Mouse (Mus musculus) urinary bladder, postnatal 25 days (tissue): ENCODE measurements around the gene Esyt2.

Source experiments
- DNase-seq: peaks from one replicate; pipeline ENCODE4 v3.0.0; 2022; ENCODE audit warnings: low spot score

The Esyt2 gene

DNA sequence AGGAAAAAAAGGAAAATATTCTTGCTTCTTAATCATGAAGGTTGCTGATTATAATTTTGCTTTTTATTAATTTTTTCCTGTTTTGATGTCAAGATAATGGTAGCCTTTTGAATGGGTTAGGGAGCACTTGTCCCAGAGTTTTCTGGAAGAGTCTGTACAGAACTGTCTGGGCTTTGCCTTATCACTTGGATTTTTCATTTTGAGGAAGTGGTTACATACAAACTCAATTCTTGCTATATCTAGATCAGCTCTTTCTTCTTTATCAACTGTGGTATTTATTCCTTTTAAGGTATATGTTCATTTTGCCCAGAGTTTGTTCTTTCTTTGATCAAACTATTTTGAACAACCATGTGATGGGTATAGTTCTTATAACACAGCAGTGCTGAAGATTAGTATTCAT lies 81.1 kb downstream of the Esyt2 start:
- no peak for DNase-seq

- DNase-seq, result no peak
Observed at GRCm38 (mm10) chr12:116366900-116367299, 85.9 kb downstream of the Esyt2 start.

DNA sequence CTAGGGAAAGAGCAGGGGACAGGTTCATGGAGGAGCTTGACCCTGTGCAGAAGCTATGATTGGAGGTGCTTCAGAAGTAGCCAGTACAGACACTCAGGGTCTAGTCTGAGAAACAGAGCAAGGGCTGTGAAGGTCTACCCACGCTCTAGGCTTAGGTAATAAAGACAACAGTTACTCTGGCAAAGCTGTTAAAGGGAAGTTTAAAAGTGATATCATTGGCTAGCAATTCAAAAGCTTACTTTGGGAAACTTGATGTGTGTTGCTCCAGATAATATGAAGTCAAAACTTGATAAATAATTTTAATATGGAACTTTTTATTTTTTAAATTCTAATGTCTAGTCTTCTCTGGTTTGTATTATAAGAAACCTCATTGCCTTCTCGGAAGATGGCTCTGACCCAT lies 86.3 kb downstream of the Esyt2 start:
- DNase-seq, result no peak

DNA sequence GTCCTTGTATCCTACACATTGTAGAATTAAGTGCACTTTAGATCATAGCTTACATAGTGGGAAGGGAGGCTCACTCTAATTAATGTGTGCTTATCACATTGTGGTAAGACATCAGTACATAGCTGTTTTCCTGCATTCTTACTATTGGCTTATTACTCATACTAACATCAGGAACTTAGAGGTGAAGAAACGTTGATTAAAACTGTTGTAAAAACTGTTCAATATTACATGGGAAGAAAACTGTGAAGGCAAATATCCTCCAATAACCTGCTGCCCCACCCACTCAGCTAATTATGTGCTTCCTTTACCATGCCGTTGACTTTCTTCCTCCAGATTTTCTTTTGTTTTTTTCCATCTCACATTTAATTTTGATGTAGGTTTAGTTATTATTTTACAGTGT lies 87.9 kb downstream of the Esyt2 start:
- DNase-seq, result no peak

GRCm38 (mm10) chr12:116383101-116383500 lies 102.1 kb downstream of the Esyt2 start:
- no peak for DNase-seq

DNA sequence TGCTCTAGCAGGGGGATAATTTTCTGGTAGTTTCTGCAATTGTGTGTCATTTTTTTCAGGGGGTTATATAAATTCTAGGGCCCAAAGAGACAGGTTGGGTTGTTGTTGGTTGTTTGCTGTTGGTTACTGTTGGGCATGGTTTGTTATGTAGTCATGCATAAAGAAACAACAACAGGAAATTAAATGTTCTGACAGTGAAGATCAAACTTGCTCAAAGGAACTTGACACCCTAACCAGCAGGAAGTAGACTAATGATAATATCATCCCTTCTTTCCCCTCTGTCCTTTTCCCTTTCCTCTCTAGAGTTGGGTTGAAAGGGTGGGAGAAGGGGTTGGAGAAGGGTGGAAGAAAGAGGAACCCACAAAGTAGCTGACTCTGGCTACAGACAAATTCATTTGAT lies 103.0 kb downstream of the Esyt2 start:
- no peak for DNase-seq

- DNase-seq, result no peak
Observed at GRCm38 (mm10) chr12:116386802-116387201, 105.8 kb downstream of the Esyt2 start.

DNA sequence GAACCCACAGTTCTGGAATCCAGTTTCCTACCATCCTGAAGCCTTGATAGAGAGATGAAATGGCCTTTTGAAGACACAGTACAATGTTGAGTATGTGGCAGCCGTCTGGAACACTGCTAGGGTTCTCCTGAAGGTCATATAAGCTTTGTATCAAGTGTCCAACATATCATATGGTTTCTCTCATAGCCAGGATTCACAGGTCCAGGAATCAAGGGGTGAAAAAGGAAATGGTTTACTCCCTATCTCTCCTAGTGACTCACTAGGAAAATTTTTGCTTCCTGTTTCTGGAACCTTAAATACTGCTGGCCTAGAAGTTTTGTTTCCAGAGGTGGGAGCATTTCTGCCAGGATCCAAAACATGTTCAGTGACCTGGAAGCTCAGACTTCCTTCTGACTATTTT lies 108.9 kb downstream of the Esyt2 start:
- no peak for DNase-seq

- no peak for DNase-seq
Observed at GRCm38 (mm10) chr12:116394327-116394726, 113.3 kb downstream of the Esyt2 start.

- no peak for DNase-seq
Observed at GRCm38 (mm10) chr12:116395312-116395711, 114.3 kb downstream of the Esyt2 start.

DNA sequence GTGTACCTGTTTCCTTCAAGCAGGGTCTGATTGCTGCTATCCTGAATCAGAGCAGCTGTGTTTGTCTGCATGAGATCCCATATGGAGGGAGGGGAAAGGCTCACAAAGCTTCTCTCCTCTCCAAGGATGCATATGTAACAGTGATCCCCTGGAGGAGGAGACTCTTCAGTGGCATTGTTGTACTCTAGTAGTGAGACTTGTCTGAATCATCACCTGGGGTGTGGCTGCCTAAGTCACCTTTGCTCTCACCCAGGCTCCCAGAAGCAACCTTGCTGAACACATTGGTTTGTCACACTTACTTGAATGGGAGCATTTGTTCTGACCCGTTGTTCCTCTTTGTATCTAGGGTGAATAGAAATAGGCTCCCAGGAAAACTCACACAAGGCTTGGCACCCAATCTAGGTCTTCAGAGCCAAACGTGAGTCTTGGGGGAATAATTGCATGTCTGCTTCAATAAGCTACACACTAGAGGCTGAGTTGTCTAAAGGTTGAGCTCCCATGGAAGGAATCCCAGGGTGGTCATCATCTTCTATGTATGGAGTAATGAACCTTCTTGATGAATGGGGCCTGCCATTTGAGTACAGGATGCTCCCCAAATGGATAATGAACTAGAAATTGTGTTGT lies 115.2 kb downstream of the Esyt2 start:
- no peak for DNase-seq

- no peak for DNase-seq
Observed at GRCm38 (mm10) chr12:116404012-116404679, 123.2 kb downstream of the Esyt2 start.

- DNase-seq, result peak; percentile 100
Observed at GRCm38 (mm10) chr12:116405045-116405835, 124.2 kb downstream of the Esyt2 start, which contains the start of gene Ncapg2. Gene Ncapg2 (plus strand): TSS chr12:116405402.

- no peak for DNase-seq
Observed at GRCm38 (mm10) chr12:116405836-116406155, 124.8 kb downstream of the Esyt2 start.

DNA sequence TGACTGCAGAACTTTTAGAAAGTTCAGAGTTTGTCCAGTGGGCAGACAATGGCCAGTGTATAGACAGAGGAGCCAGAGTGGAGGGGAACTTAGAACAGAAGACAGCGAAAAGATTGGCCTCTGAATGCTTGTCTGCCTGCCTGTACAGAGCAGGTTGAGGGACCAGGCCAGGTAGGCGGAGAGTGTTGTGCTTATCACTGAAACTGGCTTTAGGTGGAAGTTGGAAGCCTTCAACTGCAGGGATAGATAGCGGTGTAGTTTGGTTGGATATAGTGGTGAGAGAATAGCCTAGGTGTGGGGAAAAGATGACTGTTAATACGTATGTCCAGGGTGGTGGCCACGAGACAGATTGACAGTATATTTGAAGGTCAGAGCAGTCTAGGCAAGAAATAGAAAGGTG lies 126.9 kb downstream of the Esyt2 start:
- no peak for DNase-seq

GRCm38 (mm10) chr12:116414941-116415340 lies 133.9 kb downstream of the Esyt2 start:
- no peak for DNase-seq

DNA sequence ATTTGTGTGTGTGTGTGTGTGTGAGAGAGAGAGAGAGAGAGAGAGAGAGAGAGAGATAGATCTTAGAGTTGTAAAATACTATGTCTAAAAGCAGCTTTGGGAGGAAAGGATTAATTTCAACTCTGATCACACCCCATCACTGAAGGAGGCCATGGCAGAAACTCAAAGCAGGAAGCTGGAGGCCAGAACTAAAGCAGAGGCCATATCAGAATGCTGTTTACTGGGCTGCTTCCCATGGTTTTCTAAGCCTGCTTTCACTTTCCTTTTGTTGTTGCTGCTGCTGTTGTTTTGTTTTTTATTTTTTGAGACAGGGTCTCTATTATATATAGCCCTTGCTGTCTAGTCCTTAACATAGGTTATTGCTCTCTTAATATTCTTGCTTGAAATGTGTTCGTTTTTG lies 135.5 kb downstream of the Esyt2 start:
- no peak for DNase-seq

GRCm38 (mm10) chr12:116421656-116422055 lies 140.7 kb downstream of the Esyt2 start:
- no peak for DNase-seq

- DNase-seq, result no peak
Observed at GRCm38 (mm10) chr12:116425392-116425791, 144.4 kb downstream of the Esyt2 start.

DNA sequence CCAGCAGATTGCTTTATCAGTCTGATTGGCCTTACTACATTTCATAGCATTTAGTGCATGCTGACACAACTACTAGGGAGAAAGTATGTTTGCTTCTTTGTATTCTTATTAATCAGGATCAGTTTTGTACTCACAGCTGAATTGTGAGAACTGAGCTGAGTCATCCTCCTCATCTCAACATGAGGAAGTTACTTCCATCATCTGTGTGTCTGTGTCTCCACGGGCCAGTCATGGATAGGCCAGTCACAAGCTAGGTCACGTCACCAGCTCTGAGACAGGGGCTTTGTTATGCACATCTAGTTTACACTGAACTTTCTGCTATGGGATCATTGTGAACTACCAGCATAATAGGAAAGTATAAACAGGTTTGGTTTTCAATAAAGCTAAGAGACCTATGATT lies 152.7 kb downstream of the Esyt2 start:
- no peak for DNase-seq

DNA sequence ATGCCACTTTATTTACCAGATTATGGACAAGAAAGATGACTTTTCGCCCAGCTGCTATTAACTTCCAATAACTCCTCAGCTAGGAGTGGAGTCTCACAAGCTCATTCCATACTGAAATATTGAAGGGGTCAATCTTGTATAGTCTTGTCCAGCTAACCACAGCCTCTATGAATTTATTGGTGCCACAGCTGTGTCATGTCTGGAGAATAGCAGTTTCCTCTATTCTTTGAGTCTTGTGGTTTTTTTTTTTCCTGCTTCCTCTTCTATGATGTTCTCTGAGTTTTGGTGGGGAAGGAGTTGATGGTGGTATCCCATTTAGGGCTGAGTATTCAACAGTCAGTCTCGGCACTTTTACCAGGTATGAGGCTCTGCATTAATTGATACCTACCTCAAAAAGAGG lies 154.2 kb downstream of the Esyt2 start:
- no peak for DNase-seq

DNA sequence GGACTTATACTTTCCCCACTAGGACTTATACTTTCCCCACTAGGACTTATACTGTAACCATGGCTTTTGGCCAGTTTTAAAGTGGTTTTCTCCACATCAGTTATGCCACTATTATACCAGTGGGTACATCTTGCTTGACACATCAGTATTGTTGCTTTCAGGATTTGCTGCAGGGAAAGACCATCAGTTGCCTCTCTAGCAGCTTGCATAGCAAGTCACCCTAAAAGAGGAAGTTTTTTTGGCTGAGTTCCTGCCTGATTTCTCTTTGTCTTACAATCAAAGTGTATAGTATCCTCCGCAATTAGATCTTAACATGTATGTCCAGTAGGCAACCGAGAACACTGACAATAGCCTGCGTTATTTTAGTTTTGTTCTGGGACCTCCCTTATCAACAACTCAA lies 155.1 kb downstream of the Esyt2 start:
- no peak for DNase-seq

- no peak for DNase-seq
Observed at GRCm38 (mm10) chr12:116438591-116438990, 157.6 kb downstream of the Esyt2 start.
